Mouse (Mus musculus): ENCODE results near the gene Zbtb38.

Gene Zbtb38

GRCm38 (mm10) chr9:96713472-96714390 lies 38.9 kb downstream of the Zbtb38 start:
- DNase-seq (ENCODE audit: low read depth, low spot score) = no peak

GRCm38 (mm10) chr9:96712758-96713471 lies 39.7 kb downstream of the Zbtb38 start:
- DNase-seq (ENCODE audit: low read depth, low spot score) = no peak

- no peak for DNase-seq (ENCODE audit: low read depth, low spot score)
Observed at GRCm38 (mm10) chr9:96712045-96712444, 40.6 kb downstream of the Zbtb38 start.

- DNase-seq (ENCODE audit: low read depth, low spot score) = no peak
Observed at GRCm38 (mm10) chr9:96710241-96710946, 42.2 kb downstream of the Zbtb38 start.

- no peak for DNase-seq (ENCODE audit: low read depth, low spot score)
Observed at GRCm38 (mm10) chr9:96708905-96709304, 43.7 kb downstream of the Zbtb38 start.

- DNase-seq (ENCODE audit: low read depth, low spot score) = no peak
Observed at GRCm38 (mm10) chr9:96707964-96708363, 44.7 kb downstream of the Zbtb38 start.

- DNase-seq (ENCODE audit: low read depth, low spot score) = no peak
Observed at GRCm38 (mm10) chr9:96705576-96706285, 46.9 kb downstream of the Zbtb38 start.

- DNase-seq (ENCODE audit: low read depth, low spot score) = no peak
Observed at GRCm38 (mm10) chr9:96704935-96705334, 47.7 kb downstream of the Zbtb38 start.

- DNase-seq (ENCODE audit: low read depth, low spot score) = no peak
Observed at GRCm38 (mm10) chr9:96701891-96702290, 50.7 kb downstream of the Zbtb38 start.

GRCm38 (mm10) chr9:96699276-96700035 lies 53.2 kb downstream of the Zbtb38 start:
- no peak for DNase-seq (ENCODE audit: low read depth, low spot score)

GRCm38 (mm10) chr9:96696788-96697492 lies 55.7 kb downstream of the Zbtb38 start:
- DNase-seq (ENCODE audit: low read depth, low spot score) = no peak

- DNase-seq (ENCODE audit: low read depth, low spot score) = no peak
Observed at GRCm38 (mm10) chr9:96696141-96696561, 56.5 kb downstream of the Zbtb38 start.

- DNase-seq (ENCODE audit: low read depth, low spot score) = no peak
Observed at GRCm38 (mm10) chr9:96690461-96690863, 62.2 kb downstream of the Zbtb38 start.

GRCm38 (mm10) chr9:96689076-96689475 lies 63.6 kb downstream of the Zbtb38 start:
- DNase-seq (ENCODE audit: low read depth, low spot score) = no peak

GRCm38 (mm10) chr9:96688194-96688875 lies 64.3 kb downstream of the Zbtb38 start:
- DNase-seq (ENCODE audit: low read depth, low spot score) = no peak

- DNase-seq (ENCODE audit: low read depth, low spot score) = no peak
Observed at GRCm38 (mm10) chr9:96687591-96688186, 64.9 kb downstream of the Zbtb38 start.

GRCm38 (mm10) chr9:96685600-96686084 lies 67.0 kb downstream of the Zbtb38 start:
- DNase-seq (ENCODE audit: low read depth, low spot score) = no peak

- DNase-seq (ENCODE audit: low read depth, low spot score) = no peak
Observed at GRCm38 (mm10) chr9:96684866-96685599, 67.6 kb downstream of the Zbtb38 start.
